Mouse (Mus musculus): ENCODE data around the gene Tekt3.

Gene Tekt3

GRCm38 (mm10) chr11:63061446-63061845 lies at the start of gene Tekt3:
Gene Tekt3, plus strand, starts transcription at chr11:63061654.
- no peak for DNase-seq (ENCODE audit: low read depth, low spot score)

- DNase-seq (ENCODE audit: low read depth, low spot score): no peak
Measured at GRCm38 (mm10) chr11:63017327-63018082, 43.9 kb upstream of the Tekt3 start.

GRCm38 (mm10) chr11:63018083-63018622 lies 43.3 kb upstream of the Tekt3 start:
- DNase-seq (ENCODE audit: low read depth, low spot score): no peak

- no peak for DNase-seq (ENCODE audit: low read depth, low spot score)
Measured at GRCm38 (mm10) chr11:63020633-63021032, 40.8 kb upstream of the Tekt3 start.

GRCm38 (mm10) chr11:63021141-63021806 lies 40.2 kb upstream of the Tekt3 start:
- DNase-seq (ENCODE audit: low read depth, low spot score): no peak

GRCm38 (mm10) chr11:63023461-63023860 lies 38.0 kb upstream of the Tekt3 start:
- no peak for DNase-seq (ENCODE audit: low read depth, low spot score)

- DNase-seq (ENCODE audit: low read depth, low spot score): no peak
Measured at GRCm38 (mm10) chr11:63024136-63024535, 37.3 kb upstream of the Tekt3 start.

- no peak for DNase-seq (ENCODE audit: low read depth, low spot score)
Measured at GRCm38 (mm10) chr11:63025476-63025875, 36.0 kb upstream of the Tekt3 start.

- DNase-seq (ENCODE audit: low read depth, low spot score): no peak
Measured at GRCm38 (mm10) chr11:63026651-63027141, 34.8 kb upstream of the Tekt3 start.

GRCm38 (mm10) chr11:63028131-63028530 lies 33.3 kb upstream of the Tekt3 start:
- no peak for DNase-seq (ENCODE audit: low read depth, low spot score)

- DNase-seq (ENCODE audit: low read depth, low spot score): no peak
Measured at GRCm38 (mm10) chr11:63029148-63029714, 32.2 kb upstream of the Tekt3 start.

GRCm38 (mm10) chr11:63029721-63030120 lies 31.7 kb upstream of the Tekt3 start:
- no peak for DNase-seq (ENCODE audit: low read depth, low spot score)

GRCm38 (mm10) chr11:63035420-63036211 lies 25.8 kb upstream of the Tekt3 start:
- no peak for DNase-seq (ENCODE audit: low read depth, low spot score)

GRCm38 (mm10) chr11:63040002-63040661 lies 21.3 kb upstream of the Tekt3 start:
- DNase-seq (ENCODE audit: low read depth, low spot score): no peak

- no peak for DNase-seq (ENCODE audit: low read depth, low spot score)
Measured at GRCm38 (mm10) chr11:63045771-63046170, 15.7 kb upstream of the Tekt3 start.

- no peak for DNase-seq (ENCODE audit: low read depth, low spot score)
Measured at GRCm38 (mm10) chr11:63046380-63046779, 15.1 kb upstream of the Tekt3 start.

- DNase-seq (ENCODE audit: low read depth, low spot score): no peak
Measured at GRCm38 (mm10) chr11:63050362-63050932, 11.0 kb upstream of the Tekt3 start.

- DNase-seq (ENCODE audit: low read depth, low spot score): no peak
Measured at GRCm38 (mm10) chr11:63051041-63051440, 10.4 kb upstream of the Tekt3 start.

GRCm38 (mm10) chr11:63051996-63052395 lies 9.5 kb upstream of the Tekt3 start:
- DNase-seq (ENCODE audit: low read depth, low spot score): no peak

GRCm38 (mm10) chr11:63055596-63055995 lies 5.9 kb upstream of the Tekt3 start:
- DNase-seq (ENCODE audit: low read depth, low spot score): no peak
